Mouse (Mus musculus) myocyte (in vitro differentiated cells): ENCODE data around the gene Gm5447. TPM values are rescaled to one million over a fixed set of nuclear protein-coding genes. Genes with fewer than 3 reads are reported as not detected.
A peak's percentile ranks its signal among the peaks of the same experiment; 100 is the strongest.

ENCODE experiments used
- H3K27me3 ChIP-seq: one replicate; pipeline ENCODE4 v1.6.1; 2011; ENCODE audit not compliant: control insufficient read depth, insufficient read depth, insufficient read length
- H3K36me3 ChIP-seq: one replicate; pipeline ENCODE4 v1.6.1; 2011; ENCODE audit not compliant: control insufficient read depth, insufficient read depth
- H3K4me2 ChIP-seq: one replicate; pipeline ENCODE4 v1.6.1; 2011; ENCODE audit warnings: low read depth, control low read depth
- H3K4me3 ChIP-seq: one replicate; pipeline ENCODE4 v1.5.1; 2011; ENCODE audit warnings: mild to moderate bottlenecking, control low read depth, moderate library complexity
- H3K79me2 ChIP-seq: one replicate; pipeline ENCODE4 v1.6.1; 2011; ENCODE audit not compliant: control insufficient read depth, insufficient read depth
- H3ac ChIP-seq: one replicate; pipeline ENCODE4 v1.6.1; 2011; ENCODE audit not compliant: control insufficient read depth, insufficient read length
- CEBPB ChIP-seq: IDR thresholded peaks from 2 replicates; pipeline ENCODE4 v1.6.1; 2011; ENCODE audit warnings: mild to moderate bottlenecking, moderate library complexity; ENCODE audit not compliant: poor library complexity, insufficient read depth, severe bottlenecking
- E2F4 ChIP-seq: IDR thresholded peaks from one replicate; pipeline ENCODE4 v1.6.1; 2011; ENCODE audit warnings: mild to moderate bottlenecking, control low read depth, moderate library complexity; ENCODE audit not compliant: insufficient read depth
- MAX ChIP-seq: IDR thresholded peaks from one replicate; pipeline ENCODE4 v1.6.1; 2011; ENCODE audit warnings: low read depth, mild to moderate bottlenecking, control low read depth
- MYOD1 ChIP-seq, 3 experiments: IDR thresholded peaks; one replicate each; pipeline ENCODE4 v1.6.1; 2011; ENCODE audit warnings: control low read depth in 2 of 3, low read depth in 2 of 3, mild to moderate bottlenecking in 2 of 3, moderate library complexity in 1 of 3; ENCODE audit not compliant: insufficient read length in 2 of 3, control insufficient read depth in 1 of 3
- MYOG ChIP-seq, 3 experiments: IDR thresholded peaks; one replicate each; pipeline ENCODE4 v1.6.1; 2011; ENCODE audit warnings: control low read depth in 2 of 3, low read depth in 2 of 3, mild to moderate bottlenecking in 2 of 3; ENCODE audit not compliant: insufficient read length in 2 of 3, control insufficient read depth in 1 of 3, insufficient read depth in 1 of 3
- POLR2A ChIP-seq: IDR thresholded peaks from one replicate; pipeline ENCODE4 v1.6.1; 2011; ENCODE audit warnings: low read depth, mild to moderate bottlenecking, control low read depth, moderate library complexity; ENCODE audit not compliant: insufficient read length
- POLR2AphosphoS2 ChIP-seq: IDR thresholded peaks from one replicate; pipeline ENCODE4 v1.6.1; 2011; ENCODE audit warnings: low read depth, control low read depth; ENCODE audit not compliant: insufficient read length
- REST ChIP-seq: IDR thresholded peaks from one replicate; pipeline ENCODE4 v1.6.1; 2011; ENCODE audit warnings: mild to moderate bottlenecking, control low read depth, moderate library complexity; ENCODE audit not compliant: insufficient read depth, insufficient read length
- SRF ChIP-seq: IDR thresholded peaks from one replicate; pipeline ENCODE4 v1.6.1; 2011; ENCODE audit warnings: low read depth; ENCODE audit not compliant: control insufficient read depth, insufficient read length
- TCF12 ChIP-seq: IDR thresholded peaks from one replicate; pipeline ENCODE4 v1.6.1; 2011; ENCODE audit warnings: mild to moderate bottlenecking, control low read depth; ENCODE audit not compliant: poor library complexity, insufficient read depth, severe bottlenecking
- TCF3 ChIP-seq: IDR thresholded peaks from one replicate; pipeline ENCODE4 v1.6.1; 2011; ENCODE audit warnings: low read depth, control low read depth; ENCODE audit not compliant: insufficient read length
- USF1 ChIP-seq: IDR thresholded peaks from one replicate; pipeline ENCODE4 v1.6.1; 2011; ENCODE audit warnings: low read depth, mild to moderate bottlenecking, control low read depth, moderate library complexity
- polyA plus RNA-seq: library from polyadenylated mRNA; unstranded; fragments of >200 nt; fragmentation: generic; extraction: Trizol; gene quantifications from one replicate; pipeline ENCODE4 v1.2.1, GENCODE M21; 2012; ENCODE audit warnings: missing spikeins

The Gm5447 gene
- polyA plus RNA-seq, 1 experiment = not detected

DNA sequence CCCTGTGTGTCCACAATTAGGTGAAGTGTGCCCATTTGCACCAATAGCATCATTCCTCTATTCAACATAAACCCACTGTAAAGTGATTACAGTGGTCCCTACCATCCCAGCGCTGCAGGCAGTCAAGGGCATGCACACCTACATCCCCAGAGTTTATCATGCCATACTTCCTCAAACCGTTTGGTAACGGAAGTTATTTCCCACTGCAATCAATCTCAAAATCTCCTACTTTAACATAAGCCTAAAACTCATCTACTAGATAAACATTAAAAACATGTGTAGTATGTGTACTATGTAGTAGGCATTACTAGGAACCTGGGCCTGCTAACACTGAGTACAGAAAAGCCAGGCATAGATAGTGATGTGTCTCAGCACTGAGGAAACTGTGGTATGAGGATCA, 3.0 kb upstream of the Gm5447 start:
- peaks cover 56% of the 10 kb centered on the region for H3K79me2 ChIP-seq
- no peaks in the 10 kb centered on the region for H3K36me3 ChIP-seq
- TF ChIP-seq MYOG (IDR thresholded peaks at IDR 0.05; ENCODE audit: control insufficient read depth in 1 of 3, insufficient read depth in 1 of 3, insufficient read length in 2 of 3, low read depth in 2 of 3) (no peak), E2F4 (no peak), TCF3 (no peak), MAX (no peak), REST (no peak), POLR2AphosphoS2 (no peak), TCF12 (no peak), USF1 (no peak), MYOD1 (IDR thresholded peaks at IDR 0.05; ENCODE audit: control insufficient read depth in 1 of 3, insufficient read length in 2 of 3, low read depth in 2 of 3) (no peak), POLR2A (no peak), CEBPB (no peak), SRF (no peak)
- H3K4me2 ChIP-seq = no peak overlapping the region
- H3K27me3 ChIP-seq = no peaks in the 10 kb centered on the region
- no peak overlapping the region for H3ac ChIP-seq
- H3K4me3 ChIP-seq = no peak overlapping the region

DNA sequence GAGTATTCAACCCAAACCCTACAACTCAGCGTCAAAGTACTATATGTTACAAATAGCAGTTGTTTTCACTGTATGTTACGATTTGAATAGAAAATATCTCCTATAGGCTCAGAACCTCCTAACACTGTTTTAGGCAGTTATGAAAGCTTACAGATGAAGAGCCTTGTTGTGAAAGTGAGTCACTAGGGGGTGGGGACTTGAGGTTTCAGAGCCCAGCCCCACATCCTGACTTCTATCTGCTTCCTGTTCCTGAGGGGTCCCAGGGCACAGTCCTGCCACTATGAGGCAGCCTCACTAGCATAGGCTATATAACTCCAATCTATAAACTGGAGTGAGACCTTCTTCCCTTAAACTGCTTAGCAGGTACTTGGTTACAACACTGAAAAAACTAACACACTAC, 1.9 kb upstream of the Gm5447 start:
- no peaks in the 10 kb centered on the region for H3K27me3 ChIP-seq
- H3K36me3 ChIP-seq = no peaks in the 10 kb centered on the region
- peaks cover 46% of the 10 kb centered on the region for H3K79me2 ChIP-seq
- peak overlapping the region; percentile 67 for H3K4me2 ChIP-seq
- no peak overlapping the region for H3ac ChIP-seq
- H3K4me3 ChIP-seq = peak overlapping the region; percentile 46
- TF ChIP-seq MYOD1 (IDR thresholded peaks at IDR 0.05; ENCODE audit: control insufficient read depth in 1 of 3, insufficient read length in 2 of 3, low read depth in 2 of 3) (no peak), MYOG (IDR thresholded peaks at IDR 0.05; ENCODE audit: control insufficient read depth in 1 of 3, insufficient read depth in 1 of 3, insufficient read length in 2 of 3, low read depth in 2 of 3) (no peak), TCF12 (no peak), POLR2AphosphoS2 (no peak), MAX (no peak), USF1 (no peak), REST (no peak), CEBPB (no peak), SRF (no peak), TCF3 (no peak), E2F4 (no peak)

DNA sequence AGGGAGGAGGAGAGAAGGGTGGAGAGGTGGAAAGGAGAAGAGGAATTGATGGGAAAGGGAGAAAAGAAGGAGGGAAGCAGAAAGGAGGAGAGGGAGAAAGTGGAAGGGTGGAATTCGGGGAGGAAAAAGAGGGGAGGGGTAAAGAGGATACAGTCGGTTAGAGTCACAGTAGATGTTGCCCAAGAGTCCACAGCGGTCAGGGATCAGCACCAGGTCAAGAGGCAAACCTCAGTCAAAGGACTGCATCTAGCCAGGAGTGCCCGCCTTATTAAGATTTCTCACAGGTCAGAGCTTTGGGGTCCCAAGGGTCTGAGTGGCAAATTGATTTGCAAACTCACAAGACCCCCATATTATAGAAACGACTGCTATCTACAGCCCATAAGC, 235 bp downstream of the Gm5447 start:
- Histone ChIP-seq H3ac (peak overlapping the region; percentile 47), H3K4me3 (peak overlapping the region; percentile 46), H3K79me2 (peaks cover 26% of the 10 kb centered on the region), H3K27me3 (peaks cover 5% of the 10 kb centered on the region), H3K36me3 (no peaks in the 10 kb centered on the region), H3K4me2 (peak overlapping the region; percentile 71)
- TF ChIP-seq CEBPB (no peak), MYOG (IDR thresholded peaks at IDR 0.05; ENCODE audit: control insufficient read depth in 1 of 3, insufficient read depth in 1 of 3, insufficient read length in 2 of 3, low read depth in 2 of 3) (no peak), USF1 (no peak), TCF3 (no peak), POLR2AphosphoS2 (no peak), E2F4 (no peak), POLR2A (no peak), MAX (no peak), MYOD1 (IDR thresholded peaks at IDR 0.05; ENCODE audit: control insufficient read depth in 1 of 3, insufficient read length in 2 of 3, low read depth in 2 of 3) (no peak), SRF (no peak), REST (no peak), TCF12 (no peak)

DNA sequence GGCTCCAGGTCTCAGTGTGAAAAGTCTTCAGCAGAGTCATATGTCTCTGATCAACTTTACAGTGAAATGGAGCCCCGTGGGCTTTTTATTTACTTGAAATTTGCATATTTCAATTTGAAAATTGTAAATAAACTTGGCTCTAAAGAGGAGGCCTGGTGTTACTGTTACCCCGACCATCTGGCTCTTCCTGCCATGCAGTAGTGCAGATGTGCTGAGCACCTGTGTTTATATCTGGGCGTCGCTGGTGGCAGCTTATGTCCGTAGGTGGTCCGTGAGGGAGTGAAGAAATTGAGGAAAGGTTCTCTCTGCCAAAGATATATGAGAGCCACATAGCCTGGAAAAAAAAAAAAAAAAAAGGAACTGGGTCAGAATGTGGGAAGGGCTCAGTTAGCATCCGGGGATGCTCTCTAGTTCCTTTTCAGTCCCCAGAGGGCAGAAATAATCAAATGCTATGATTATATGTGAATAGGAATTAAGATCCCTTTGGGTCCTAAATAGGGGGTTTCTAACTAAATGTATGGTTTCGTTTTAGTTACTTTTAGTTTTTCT, 2.6 kb downstream of the Gm5447 start:
- Histone ChIP-seq H3K79me2 (peaks cover 9% of the 10 kb centered on the region), H3K27me3 (peaks cover 5% of the 10 kb centered on the region), H3ac (no peak overlapping the region), H3K36me3 (no peaks in the 10 kb centered on the region), H3K4me3 (no peak overlapping the region), H3K4me2 (no peak overlapping the region)
- TF ChIP-seq REST = no peak
- no peak for TF ChIP-seq TCF3
- TF ChIP-seq MYOD1 (IDR thresholded peaks at IDR 0.05; ENCODE audit: control insufficient read depth in 1 of 3, insufficient read length in 2 of 3, low read depth in 2 of 3) = no peak
- no peak for TF ChIP-seq POLR2AphosphoS2
- no peak for TF ChIP-seq E2F4
- TF ChIP-seq SRF = no peak
- TF ChIP-seq MYOG (IDR thresholded peaks at IDR 0.05; ENCODE audit: control insufficient read depth in 1 of 3, insufficient read depth in 1 of 3, insufficient read length in 2 of 3, low read depth in 2 of 3) = no peak
- TF ChIP-seq TCF12 = no peak
- TF ChIP-seq CEBPB = no peak
- TF ChIP-seq POLR2A = no peak
- TF ChIP-seq MAX = no peak
- no peak for TF ChIP-seq USF1
